Mouse (Mus musculus) adipose tissue, adult 10 weeks (tissue): ENCODE data around the gene Vasn. TPM values are rescaled to one million over a fixed set of nuclear protein-coding genes. Genes with fewer than 3 reads are reported as not detected.

Experiments
- polyA plus RNA-seq: library from polyadenylated mRNA; stranded (reverse); fragments of 350-450 nt; fragmentation: Illumina TruSeq; extraction: RNeasy Lipid Tissue Mini Kit (QIAGEN cat#74804); gene quantifications from one replicate; pipeline ENCODE4 v1.2.3, GENCODE M21; 2014; ENCODE audit warnings: low read depth, low replicate concordance

Vasn gene
- polyA plus RNA-seq, result 20.9 TPM

DNA sequence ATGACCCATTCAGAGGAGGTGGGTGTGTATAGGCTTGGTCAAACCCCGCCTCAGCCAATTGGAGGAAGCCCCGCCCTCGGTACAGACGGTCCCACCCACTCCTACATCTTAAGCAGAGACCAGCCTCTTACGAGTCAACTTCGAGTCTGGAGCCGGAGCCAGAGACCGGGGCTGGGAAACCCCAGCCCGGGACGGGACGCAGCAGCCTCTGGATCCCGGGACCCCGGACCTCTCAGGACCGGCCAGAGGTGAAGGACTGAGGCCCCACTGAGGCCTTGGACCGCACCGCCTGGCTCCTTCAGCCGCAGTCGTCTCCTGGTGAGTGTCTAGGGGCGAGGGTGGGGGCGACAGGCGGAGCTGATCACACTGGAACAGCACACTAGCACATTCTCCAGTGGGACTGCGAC is at the start of gene Vasn, which contains the start of gene Dnaja3:
TSS of gene Vasn (plus strand) at position 111 of the 407 bp plus-strand sequence.
TSS of gene Dnaja3 (plus strand) at position 159 of the 407 bp plus-strand sequence.

DNA sequence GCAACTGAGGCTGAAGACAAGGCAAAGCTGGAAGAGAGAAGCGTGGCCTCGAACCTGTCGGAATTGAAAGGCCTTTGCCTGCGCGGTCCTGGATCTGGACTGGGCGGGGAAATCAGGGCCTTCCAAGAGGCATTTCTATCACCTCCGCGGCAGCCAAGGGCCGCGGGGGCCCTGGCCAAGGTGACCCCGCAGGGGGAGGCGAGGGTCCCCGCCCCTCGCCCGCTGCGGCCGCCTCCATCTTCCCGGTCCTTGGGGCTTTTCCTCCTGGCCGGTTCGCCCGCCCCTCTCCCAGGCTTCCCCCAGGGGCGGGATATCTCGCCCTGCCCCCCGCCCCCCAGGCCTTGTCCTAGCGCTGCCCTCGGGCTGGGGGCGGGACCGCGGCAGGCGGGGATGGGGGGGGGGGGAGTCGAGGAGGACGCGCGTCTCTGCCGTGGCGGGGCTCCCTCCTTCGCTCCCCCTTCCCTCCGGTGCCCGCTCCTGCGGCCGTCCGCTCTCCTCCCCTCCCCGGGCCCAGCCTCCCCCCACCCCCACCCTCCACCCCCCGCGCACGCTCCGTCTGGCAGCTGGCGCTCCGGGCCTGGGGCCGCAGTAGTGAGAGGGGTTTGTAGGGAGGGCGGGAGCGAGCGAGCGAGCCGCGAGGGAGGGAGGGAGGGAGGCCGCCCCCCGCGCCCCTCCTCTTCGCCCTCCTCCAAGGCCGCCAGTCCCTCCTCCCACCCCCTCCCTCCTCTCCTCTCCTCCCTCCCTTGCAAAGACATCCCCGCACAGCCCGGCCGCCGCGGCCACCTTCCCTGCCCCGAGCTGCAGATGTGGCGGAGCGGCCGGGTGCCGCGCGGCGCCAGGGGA is 45.5 kb upstream of the Vasn start, which contains the start of gene Glis2:
TSS of gene Glis2 (plus strand) at position 743 of the 843 bp plus-strand sequence.

DNA sequence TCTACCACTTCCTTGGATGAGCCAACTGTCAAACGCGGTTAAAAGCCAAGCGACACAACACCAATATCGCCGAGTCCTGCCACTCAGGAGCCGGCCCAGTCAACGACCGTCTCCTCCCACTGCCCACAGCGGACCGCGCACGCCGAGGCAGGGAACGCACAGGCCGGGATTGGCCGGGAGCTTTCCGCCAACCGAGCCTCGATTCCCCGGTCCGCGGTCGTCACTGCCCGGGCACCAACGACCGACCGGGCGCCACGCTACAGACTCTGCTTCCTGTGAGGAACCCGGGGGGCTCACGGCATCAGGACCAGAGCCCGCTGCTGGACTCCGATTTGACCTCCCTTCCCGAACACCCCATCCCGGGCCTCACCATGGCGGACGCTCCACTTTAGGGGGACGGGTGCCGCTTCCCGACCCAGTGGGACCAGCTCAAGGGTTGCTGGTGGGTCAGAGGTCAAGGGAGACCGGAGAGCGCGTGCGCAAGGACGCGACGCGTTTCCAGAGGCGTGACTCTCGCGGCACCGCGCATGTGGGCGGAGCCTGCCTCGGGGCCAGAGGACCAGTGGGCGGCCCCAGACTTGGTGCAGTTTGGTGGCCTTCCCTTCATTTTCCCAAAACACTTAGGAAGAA is 15.1 kb upstream of the Vasn start, which contains the start of gene Pam16:
TSS of gene Pam16 (minus strand) at position 508 of the 630 bp plus-strand sequence.

DNA sequence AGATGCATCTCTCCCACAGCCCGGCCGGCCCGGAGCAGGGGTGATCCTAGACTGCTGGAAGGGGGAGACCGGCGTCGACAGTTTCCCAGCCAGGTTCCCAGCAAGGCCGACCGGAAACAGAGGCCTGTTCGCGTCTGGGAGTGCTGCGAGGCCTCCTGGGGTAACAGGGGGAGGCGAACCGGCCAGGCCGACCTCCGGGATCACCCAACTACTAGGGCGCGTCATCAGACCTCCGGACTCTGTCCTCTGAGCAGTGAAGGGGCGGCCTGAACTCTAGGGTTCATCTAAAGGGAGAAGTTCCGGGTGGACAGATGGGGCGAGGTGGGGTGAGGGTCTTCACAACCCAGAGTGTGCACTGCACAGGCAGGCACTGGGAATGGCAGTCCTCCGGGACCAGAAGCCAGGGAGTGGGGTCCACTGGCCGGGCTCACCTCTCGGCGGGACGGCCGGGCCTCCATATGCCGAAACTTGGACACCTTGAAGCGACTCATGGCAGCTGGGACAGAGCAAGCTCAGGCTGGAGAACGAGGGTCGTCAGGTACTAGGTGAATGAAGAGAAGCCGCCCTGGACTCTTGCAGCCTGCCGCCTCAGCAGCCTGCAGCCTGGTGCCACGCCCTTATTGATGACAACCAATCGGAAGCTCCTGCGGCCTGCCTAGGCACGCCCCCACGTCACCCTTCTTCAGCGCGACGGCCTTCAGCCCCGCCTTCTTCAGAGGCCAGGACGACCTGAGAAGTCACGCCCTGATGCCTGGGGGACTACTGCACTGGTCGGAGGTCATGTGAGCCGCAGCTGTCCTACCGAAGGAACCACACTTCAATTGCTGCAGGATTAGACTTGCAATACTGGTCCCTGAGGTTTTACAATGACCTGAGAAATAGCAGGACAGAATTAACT is 39.6 kb downstream of the Vasn start, which contains the start of gene Coro7:
TSS of gene Coro7 (minus strand) at position 657 of the 898 bp plus-strand sequence.

Other genes starting within 250 kb of the Vasn start
- 6.3 TPM for gene Adcy9, start 219.4 kb upstream of the Vasn start, polyA plus RNA-seq
- gene Srl, start 98.1 kb upstream of the Vasn start, polyA plus RNA-seq, result 4.3 TPM
- 4.5 TPM for gene Tfap4, start 80.1 kb upstream of the Vasn start, polyA plus RNA-seq
- gene Glis2, start 45.2 kb upstream of the Vasn start, polyA plus RNA-seq, result 14.7 TPM
- gene Pam16, start 15.0 kb upstream of the Vasn start, polyA plus RNA-seq, result 63.5 TPM
- 41.8 TPM for gene Dnaja3, start within 50 bp of the Vasn start, polyA plus RNA-seq
- 39.4 TPM for gene Coro7, start 39.8 kb downstream of the Vasn start, polyA plus RNA-seq
- gene Nmral1, start 79.4 kb downstream of the Vasn start, polyA plus RNA-seq, result 9.1 TPM
- 87.0 TPM for gene Hmox2, start 86.4 kb downstream of the Vasn start, polyA plus RNA-seq
- 65.2 TPM for gene Cdip1, start 150.4 kb downstream of the Vasn start, polyA plus RNA-seq
- gene 4930562C15Rik, start 195.5 kb downstream of the Vasn start, polyA plus RNA-seq, result 1.3 TPM
- 62.1 TPM for gene Ubald1, start 240.4 kb downstream of the Vasn start, polyA plus RNA-seq
- gene Mgrn1, start 246.3 kb downstream of the Vasn start, polyA plus RNA-seq, result 80.9 TPM